Mouse (Mus musculus): ENCODE data around the gene Olfr24.

- TF ChIP-seq CTCF (IDR thresholded peaks at IDR 0.05; ENCODE audit: low read depth, low read length) (no peak), POLR2A (IDR thresholded peaks at IDR 0.05; ENCODE audit: insufficient read depth, low read length) (no peak)
These were observed 41.1 kb downstream of the Olfr24 start for GRCm38 (mm10) chr9:18722712-18723099.

Data from ES-Bruce4 (cell line).